Mouse (Mus musculus): ENCODE data around the gene Rb1. TPM values are rescaled to one million over a fixed set of nuclear protein-coding genes. Genes with fewer than 3 reads are reported as not detected.

Gene Rb1
- polyA plus RNA-seq, 1 experiment, result 14.2 TPM

GRCm38 (mm10) chr14:73141800-73142199 is 183.8 kb downstream of the Rb1 start:
- Histone ChIP-seq H3K4me3 (peak overlapping the region; percentile 58), H3K36me3 (ENCODE audit: control insufficient read depth, insufficient read depth) (no peaks in the 10 kb centered on the region), H3K79me2 (ENCODE audit: control insufficient read depth, insufficient read depth) (no peaks in the 10 kb centered on the region), H3K27me3 (ENCODE audit: control insufficient read depth, insufficient read depth, insufficient read length) (no peaks in the 10 kb centered on the region), H3ac (ENCODE audit: control insufficient read depth, insufficient read length) (no peak overlapping the region), H3K4me2 (ENCODE audit: low read depth) (no peak overlapping the region)
- no peak for TF ChIP-seq TCF12 (IDR thresholded peaks at IDR 0.05; ENCODE audit: insufficient read depth, poor library complexity, severe bottlenecking)
- no peak for TF ChIP-seq MYOD1 (IDR thresholded peaks at IDR 0.05; ENCODE audit: control insufficient read depth in 1 of 3, insufficient read length in 2 of 3, low read depth in 2 of 3)
- TF ChIP-seq MAX (IDR thresholded peaks at IDR 0.05; ENCODE audit: low read depth), result no peak
- no peak for TF ChIP-seq POLR2A (IDR thresholded peaks at IDR 0.05; ENCODE audit: insufficient read length, low read depth)
- no peak for TF ChIP-seq USF1 (IDR thresholded peaks at IDR 0.05; ENCODE audit: low read depth)

- TF ChIP-seq MAX (IDR thresholded peaks at IDR 0.05; ENCODE audit: low read depth), result no peak
- no peak for TF ChIP-seq POLR2AphosphoS2 (IDR thresholded peaks at IDR 0.05; ENCODE audit: insufficient read length, low read depth)
- TF ChIP-seq REST (IDR thresholded peaks at IDR 0.05; ENCODE audit: insufficient read depth, insufficient read length), result no peak
- Histone ChIP-seq H3K36me3 (ENCODE audit: control insufficient read depth, insufficient read depth) (no peaks in the 10 kb centered on the region), H3K27me3 (ENCODE audit: control insufficient read depth, insufficient read depth, insufficient read length) (no peaks in the 10 kb centered on the region), H3K4me3 (no peak overlapping the region), H3K79me2 (ENCODE audit: control insufficient read depth, insufficient read depth) (no peaks in the 10 kb centered on the region), H3K4me2 (ENCODE audit: low read depth) (no peak overlapping the region), H3ac (ENCODE audit: control insufficient read depth, insufficient read length) (no peak overlapping the region)
These were observed 185.8 kb downstream of the Rb1 start for GRCm38 (mm10) chr14:73139866-73140265.

- no peaks in the 10 kb centered on the region for H3K79me2 ChIP-seq (ENCODE audit: control insufficient read depth, insufficient read depth)
- H3K4me2 ChIP-seq (ENCODE audit: low read depth), result no peak overlapping the region
- H3K27me3 ChIP-seq (ENCODE audit: control insufficient read depth, insufficient read depth, insufficient read length), result no peaks in the 10 kb centered on the region
- H3ac ChIP-seq (ENCODE audit: control insufficient read depth, insufficient read length), result no peak overlapping the region
- no peak for TF ChIP-seq MAX (IDR thresholded peaks at IDR 0.05; ENCODE audit: low read depth)
- H3K36me3 ChIP-seq (ENCODE audit: control insufficient read depth, insufficient read depth), result no peaks in the 10 kb centered on the region
- H3K4me3 ChIP-seq, result no peak overlapping the region
These were observed 187.1 kb downstream of the Rb1 start for GRCm38 (mm10) chr14:73138483-73138882.

- H3K36me3 ChIP-seq (ENCODE audit: control insufficient read depth, insufficient read depth), result no peaks in the 10 kb centered on the region
- H3K79me2 ChIP-seq (ENCODE audit: control insufficient read depth, insufficient read depth), result no peaks in the 10 kb centered on the region
- H3K27me3 ChIP-seq (ENCODE audit: control insufficient read depth, insufficient read depth, insufficient read length), result no peaks in the 10 kb centered on the region
These were observed 188.4 kb downstream of the Rb1 start for GRCm38 (mm10) chr14:73137234-73137633.

More at GRCm38 (mm10) chr14:73137234-73137633, 188.4 kb downstream of the Rb1 start:
- Histone ChIP-seq H3K4me3 (no peak overlapping the region), H3ac (ENCODE audit: control insufficient read depth, insufficient read length) (no peak overlapping the region), H3K4me2 (ENCODE audit: low read depth) (no peak overlapping the region)
- TF ChIP-seq CEBPB (IDR thresholded peaks at IDR 0.05; ENCODE audit: insufficient read depth, poor library complexity, severe bottlenecking), result no peak

Other genes starting within 250 kb of the Rb1 start
- gene Rcbtb2, start 202.8 kb downstream of the Rb1 start, polyA plus RNA-seq (2012; fragmentation: generic; extraction: Trizol), result 11.8 TPM
- gene Lpar6, start 87.9 kb downstream of the Rb1 start, polyA plus RNA-seq (2012; fragmentation: generic; extraction: Trizol), result 0.59 TPM
- 530 TPM for gene Itm2b, start 59.5 kb upstream of the Rb1 start, polyA plus RNA-seq (2012; fragmentation: generic; extraction: Trizol)
- gene Med4, start 184.2 kb upstream of the Rb1 start, polyA plus RNA-seq (2012; fragmentation: generic; extraction: Trizol), result 18.9 TPM
- gene Sucla2, start 199.5 kb upstream of the Rb1 start, polyA plus RNA-seq (2012; fragmentation: generic; extraction: Trizol), result 59.5 TPM
- 2.0 TPM for gene Nudt15, start 222.4 kb upstream of the Rb1 start, polyA plus RNA-seq (2012; fragmentation: generic; extraction: Trizol)